Mouse (Mus musculus): ENCODE measurements at regions not wholly inside any gene's neighbourhood (a gene's known extent, or its start where the extent isn't known, plus 50 kb on each side); places are given as distances from the start of the nearest gene placed in this dataset.

- DNase-seq (ENCODE audit: low spot score) = no peak
These were observed 75.5 kb downstream of the Trib2 start for GRCm38 (mm10) chr12:15741219-15741618.

DNA sequence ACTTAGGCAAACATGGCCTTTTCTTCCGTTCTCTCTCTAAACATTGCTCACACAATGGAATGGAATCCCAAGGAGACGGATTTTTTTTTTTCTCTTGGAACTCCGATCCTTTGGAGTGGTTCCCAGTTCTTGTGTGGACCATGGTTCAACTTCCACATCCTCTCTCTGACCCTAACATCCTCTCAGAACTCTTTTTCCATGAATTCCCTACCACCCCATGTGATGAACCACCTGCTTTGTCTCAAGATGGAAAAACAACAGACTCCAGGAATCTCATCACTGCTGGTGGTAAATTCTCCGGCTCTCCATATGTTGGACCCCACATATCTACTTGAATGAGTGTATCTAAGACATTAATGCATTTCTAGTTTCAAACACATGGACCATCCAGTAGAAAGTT is 77.7 kb downstream of the Trib2 start:
- no peak for DNase-seq (ENCODE audit: low spot score)

- DNase-seq (ENCODE audit: low spot score) = no peak
These were observed 85.5 kb downstream of the Trib2 start for GRCm38 (mm10) chr12:15731261-15731660.

GRCm38 (mm10) chr12:15729696-15730095 is 87.0 kb downstream of the Trib2 start:
- no peak for DNase-seq (ENCODE audit: low spot score)

GRCm38 (mm10) chr12:15723529-15723928 is 93.2 kb downstream of the Trib2 start:
- no peak for DNase-seq (ENCODE audit: low spot score)

GRCm38 (mm10) chr12:15722161-15722560 is 94.6 kb downstream of the Trib2 start:
- DNase-seq (ENCODE audit: low spot score) = no peak

DNA sequence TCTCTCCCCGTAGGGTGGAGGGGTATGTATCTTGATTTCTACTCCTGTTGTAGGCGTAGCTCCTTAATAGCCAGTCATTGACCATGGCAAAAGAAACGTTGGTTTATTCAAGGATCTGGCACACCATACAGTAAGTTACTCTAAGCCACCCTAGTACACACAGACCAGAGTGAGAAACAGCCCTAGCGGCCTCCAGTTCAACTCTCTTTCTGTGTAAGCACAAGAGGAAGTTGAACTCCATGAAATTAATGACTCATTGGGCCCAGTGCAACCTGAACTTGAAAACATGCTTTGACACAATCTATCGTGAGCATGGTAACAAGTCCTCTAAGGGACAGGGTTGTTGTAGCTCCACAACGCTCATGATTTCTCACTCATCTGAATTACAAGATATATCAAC is 96.6 kb downstream of the Trib2 start:
- no peak for DNase-seq (ENCODE audit: low spot score)

- no peak for DNase-seq (ENCODE audit: low spot score)
These were observed 97.9 kb downstream of the Trib2 start for GRCm38 (mm10) chr12:15718827-15719226.

- no peak for DNase-seq (ENCODE audit: low spot score)
These were observed 98.7 kb downstream of the Trib2 start for GRCm38 (mm10) chr12:15717989-15718388.

DNA sequence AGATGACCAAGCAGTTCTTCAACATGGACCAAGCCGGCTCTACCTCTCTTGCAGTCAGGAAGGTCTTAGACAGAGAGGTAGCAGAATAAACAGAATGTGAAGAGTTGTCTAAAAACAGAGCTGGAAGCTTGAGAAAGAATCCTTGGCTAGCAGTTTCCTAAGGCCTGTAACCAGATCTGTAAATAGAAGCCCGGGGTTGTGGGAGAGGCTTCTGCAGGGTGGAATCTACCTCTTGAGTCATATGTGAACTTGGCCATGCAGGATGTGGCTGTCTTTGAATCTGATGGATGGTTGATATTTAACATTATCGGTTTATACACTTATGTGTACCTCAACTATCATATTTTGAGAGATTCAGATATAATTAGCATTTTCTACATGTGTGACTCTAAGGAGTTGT is 99.4 kb downstream of the Trib2 start:
- DNase-seq (ENCODE audit: low spot score) = no peak

- DNase-seq (ENCODE audit: low spot score) = no peak
These were observed 103.1 kb downstream of the Trib2 start for GRCm38 (mm10) chr12:15713623-15714022.

GRCm38 (mm10) chr12:15707570-15708095 is 109.1 kb downstream of the Trib2 start:
- no peak for DNase-seq (ENCODE audit: low spot score)

- no peak for DNase-seq (ENCODE audit: low spot score)
These were observed 112.3 kb downstream of the Trib2 start for GRCm38 (mm10) chr12:15704412-15704811.

- no peak for DNase-seq (ENCODE audit: low spot score)
These were observed 114.6 kb downstream of the Trib2 start for GRCm38 (mm10) chr12:15702137-15702536.

DNA sequence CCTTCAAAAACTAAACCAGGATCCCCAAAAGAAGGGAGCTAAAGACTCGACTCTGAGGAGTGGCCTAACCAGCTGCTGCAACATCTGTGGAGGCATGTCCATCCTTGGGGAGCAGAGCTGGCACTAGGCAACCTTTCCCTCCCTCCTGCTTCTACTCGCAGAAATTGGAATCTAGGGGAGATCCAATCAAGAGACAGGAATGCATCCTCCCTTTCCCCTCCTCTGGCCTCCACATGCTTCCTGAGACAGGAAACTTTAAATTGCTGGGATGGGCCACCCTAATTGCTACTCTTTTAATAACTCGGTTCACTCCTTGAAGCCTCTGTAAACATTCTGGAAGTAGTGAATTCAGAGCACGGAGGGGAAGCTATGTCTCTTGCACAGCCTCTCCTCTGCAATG is 117.9 kb downstream of the Trib2 start:
- DNase-seq (ENCODE audit: low spot score) = no peak

GRCm38 (mm10) chr12:15698042-15698771 is 118.5 kb downstream of the Trib2 start:
- no peak for DNase-seq (ENCODE audit: low spot score)

DNA sequence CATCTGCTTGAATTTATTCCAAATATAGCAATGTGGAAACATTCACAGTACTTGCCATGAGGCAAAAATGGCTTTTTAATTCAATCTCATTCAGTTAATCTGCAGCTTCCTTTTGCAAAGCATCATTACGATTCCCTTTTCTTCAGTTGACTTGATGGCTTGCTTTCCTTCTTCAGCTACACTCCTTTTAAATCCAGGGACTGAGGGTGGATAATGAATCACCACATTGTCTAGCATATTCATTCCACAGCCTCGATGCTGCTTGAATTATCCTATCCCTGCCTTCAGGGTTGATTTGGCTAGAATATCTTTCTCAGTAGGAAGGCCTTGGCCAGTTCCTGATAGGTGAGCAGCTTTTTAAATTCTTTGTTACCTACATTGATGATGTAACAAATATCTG is 128.4 kb downstream of the Trib2 start:
- no peak for DNase-seq (ENCODE audit: low spot score)

DNA sequence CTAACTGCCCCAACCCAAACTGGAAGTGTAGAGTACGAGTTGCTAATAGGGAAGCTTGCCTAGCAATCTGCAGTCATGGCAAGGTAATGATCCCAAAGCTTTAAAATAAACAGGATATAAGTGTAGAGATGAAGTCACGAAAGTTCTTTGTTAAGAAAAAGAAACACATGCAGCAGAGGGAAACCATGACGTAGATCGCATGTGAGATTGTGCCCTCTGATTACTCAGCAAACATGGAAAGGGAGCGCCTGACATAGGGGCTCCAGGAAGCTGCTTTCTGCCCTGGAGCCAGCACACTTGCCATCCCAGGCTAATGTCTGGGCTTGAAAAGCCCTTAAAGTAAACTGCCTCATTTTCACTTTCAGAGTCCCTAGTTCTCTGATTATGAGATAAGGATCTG is 132.4 kb downstream of the Trib2 start:
- no peak for DNase-seq (ENCODE audit: low spot score)

DNA sequence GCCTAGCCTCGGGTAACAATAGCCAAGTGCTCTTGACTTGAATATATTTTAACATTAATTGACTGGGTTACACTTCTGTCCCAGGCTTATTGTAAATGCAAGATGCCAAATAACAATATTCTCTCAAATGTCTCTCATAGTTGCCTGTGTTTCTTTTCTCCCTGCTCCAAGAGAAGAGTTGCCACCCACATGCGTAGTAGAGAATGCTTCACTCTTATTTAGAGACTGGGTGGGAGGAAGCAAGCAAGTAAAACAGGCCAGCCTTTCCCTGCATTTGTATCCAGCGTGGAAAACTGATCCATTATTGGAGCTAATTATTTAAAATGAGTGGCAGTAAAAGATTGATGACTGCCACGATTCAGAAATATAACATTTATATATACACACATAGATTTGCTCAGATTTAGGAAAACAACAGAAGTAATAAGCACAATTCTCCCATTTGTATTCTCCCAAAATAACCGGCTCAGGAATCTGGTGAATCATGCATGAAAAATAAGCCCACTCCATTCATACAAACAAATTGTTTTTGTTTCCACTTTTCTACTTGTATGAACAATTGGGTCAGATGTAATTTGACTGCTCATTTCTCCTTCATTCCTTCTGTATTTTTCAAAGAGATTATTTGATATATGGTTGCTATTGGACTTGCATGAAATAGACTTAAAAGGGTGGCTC is 134.9 kb downstream of the Trib2 start:
- no peak for DNase-seq (ENCODE audit: low spot score)

GRCm38 (mm10) chr12:15676127-15676526 is 140.6 kb downstream of the Trib2 start:
- DNase-seq (ENCODE audit: low spot score) = no peak

DNA sequence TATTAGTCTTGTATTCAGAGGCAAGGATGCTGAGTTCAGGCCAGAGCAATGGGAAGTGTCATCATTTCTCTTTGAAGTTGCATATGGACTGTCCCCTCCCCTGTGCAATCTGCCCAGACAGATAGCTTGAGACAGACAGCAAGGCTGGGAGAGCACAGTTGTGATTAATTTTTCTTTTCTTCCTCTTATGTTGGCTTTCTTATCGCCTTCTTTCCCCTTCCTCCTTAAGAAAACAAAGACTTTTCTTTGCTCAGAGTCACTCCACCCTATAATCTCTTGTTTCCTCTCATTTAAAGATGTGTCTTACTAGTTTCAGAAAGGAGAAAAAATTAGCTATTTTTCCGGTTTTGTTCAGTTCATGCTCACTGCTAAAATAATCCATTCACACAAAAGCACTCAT is 157.0 kb downstream of the Trib2 start:
- no peak for DNase-seq (ENCODE audit: low spot score)

- no peak for DNase-seq (ENCODE audit: low spot score)
These were observed 157.4 kb downstream of the Trib2 start for GRCm38 (mm10) chr12:15659332-15659731.

DNA sequence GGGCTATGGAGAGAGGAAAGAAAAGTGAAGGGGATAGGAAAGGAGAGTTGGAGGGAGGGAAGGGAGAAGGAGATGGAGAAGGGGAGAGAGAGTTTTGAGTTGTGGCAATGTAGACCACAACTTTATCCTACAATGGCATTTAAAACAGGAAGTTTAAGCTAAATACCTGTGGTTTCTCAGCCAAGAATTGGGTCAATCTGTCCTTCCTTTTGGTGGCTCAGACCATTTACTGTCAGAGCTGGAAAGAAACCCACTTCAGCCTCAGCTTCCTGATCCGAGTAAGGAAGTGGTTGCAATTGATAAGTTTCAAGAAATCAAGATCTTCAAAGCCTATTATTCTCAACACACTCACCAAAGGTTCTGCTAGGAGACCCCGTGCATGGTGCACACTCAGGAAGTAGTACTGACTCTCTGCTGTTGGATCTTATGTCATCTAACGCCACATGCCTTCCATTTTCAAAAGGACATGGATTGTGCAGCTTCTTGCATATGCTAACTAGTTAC is 158.9 kb downstream of the Trib2 start:
- no peak for DNase-seq (ENCODE audit: low spot score)

Data from urinary bladder, postnatal 10 days (tissue).